Mouse (Mus musculus): ENCODE data around the gene Fat1.
A peak's percentile ranks its signal among the peaks of the same experiment; 100 is the strongest.
"Not testable (repeated sequence)": the region's sequence is repeated elsewhere in the genome, so short reads cannot be mapped to it uniquely, and the experiment has no call there.

Gene Fat1

GRCm38 (mm10) chr8:45064197-45064869 lies 129.1 kb downstream of the Fat1 start:
- ATAC-seq (ENCODE audit: low TSS enrichment), result no peak

- ATAC-seq (ENCODE audit: low TSS enrichment), result not testable (repeated sequence)
These were observed 130.1 kb downstream of the Fat1 start for GRCm38 (mm10) chr8:45065391-45065790.

- peak; percentile 97 for ATAC-seq (ENCODE audit: low TSS enrichment)
These were observed 133.6 kb downstream of the Fat1 start, which contains the start of gene Mtnr1a for GRCm38 (mm10) chr8:45068759-45069386. Mtnr1a (plus strand) TSS chr8:45069137.

GRCm38 (mm10) chr8:45070949-45071348 lies 135.7 kb downstream of the Fat1 start:
- no peak for ATAC-seq (ENCODE audit: low TSS enrichment)

- no peak for ATAC-seq (ENCODE audit: low TSS enrichment)
These were observed 145.6 kb downstream of the Fat1 start for GRCm38 (mm10) chr8:45080850-45081249.

GRCm38 (mm10) chr8:45093599-45093998 lies 158.4 kb downstream of the Fat1 start:
- ATAC-seq (ENCODE audit: low TSS enrichment), result no peak
